Mouse (Mus musculus) ES-Bruce4 (cell line): ENCODE results near the gene Banp.

Source experiments
- CTCF ChIP-seq: IDR thresholded peaks from one replicate; pipeline ENCODE4 v1.8.1; 2011; ENCODE audit warnings: low read depth, low read length
- EP300 ChIP-seq: IDR thresholded peaks from 2 replicates; pipeline ENCODE4 v1.6.1; 2011; ENCODE audit warnings: low read depth, low read length; ENCODE audit not compliant: insufficient read depth
- POLR2A ChIP-seq: IDR thresholded peaks from one replicate; pipeline ENCODE4 v1.8.1; 2011; ENCODE audit warnings: low read length; ENCODE audit not compliant: insufficient read depth

- TF ChIP-seq POLR2A (no peak), EP300 (no peak), CTCF (no peak)
Measured at GRCm38 (mm10) chr8:121955825-121956500, 6.4 kb downstream of the Banp start.
